Mouse (Mus musculus): ENCODE data around the gene Psip1.

GRCm38 (mm10) chr4:83431950-83432349, 54.3 kb downstream of the Psip1 start:
- TF ChIP-seq GATA1 (IDR thresholded peaks at IDR 0.05; ENCODE audit: borderline replicate concordance, low read length), result no peak
- no peak for TF ChIP-seq FLI1 (IDR thresholded peaks at IDR 0.05; ENCODE audit: low read length)
